Mouse (Mus musculus) G1E (cell line): ENCODE data around the gene Cacna2d2. TPM values are rescaled to one million over a fixed set of nuclear protein-coding genes. Genes with fewer than 3 reads are reported as not detected.
"Not testable (repeated sequence)": the region's sequence is repeated elsewhere in the genome, so short reads cannot be mapped to it uniquely, and the experiment has no call there.

ENCODE experiments used
- ATAC-seq: 2 replicates; pipeline ENCODE4 v1.8.0; 2016; ENCODE audit warnings: mild to moderate bottlenecking; ENCODE audit not compliant: insufficient number of reproducible peaks, poor library complexity, low FRiP score, severe bottlenecking; ENCODE audit errors: extremely low read depth
- DNase-seq: peaks from one replicate; pipeline ENCODE4 v3.0.0; 2012; ENCODE audit warnings: low spot score
- H3K27me3 ChIP-seq: 2 replicates; pipeline ENCODE4 v1.6.1; 2012; ENCODE audit warnings: mild to moderate bottlenecking, low read length, inconsistent platforms; ENCODE audit not compliant: insufficient read depth
- H3K36me3 ChIP-seq: replicated peaks from 2 replicates; pipeline ENCODE3; 2012; ENCODE audit warnings: mild to moderate bottlenecking, inconsistent platforms
- H3K4me1 ChIP-seq: 2 replicates; pipeline ENCODE4 v1.6.1; 2012; ENCODE audit warnings: low read depth, low read length, inconsistent platforms, mixed read lengths; ENCODE audit not compliant: insufficient read depth
- H3K4me3 ChIP-seq: 2 replicates; pipeline ENCODE4 v1.5.1; 2012; ENCODE audit warnings: low read depth, mild to moderate bottlenecking, inconsistent platforms, low read length, moderate library complexity, mixed read lengths
- H3K9me3 ChIP-seq: replicated peaks from 2 replicates; pipeline ENCODE4 v1.6.1; 2012; ENCODE audit warnings: inconsistent platforms
- CTCF ChIP-seq: IDR thresholded peaks from 2 replicates; pipeline ENCODE4 v1.5.1; 2012; ENCODE audit warnings: low read depth, low read length, inconsistent platforms, mixed read lengths
- GATA1 ChIP-seq: IDR thresholded peaks from 2 replicates; pipeline ENCODE4 v1.6.1; 2012; ENCODE audit warnings: borderline replicate concordance, low read length, inconsistent platforms, mixed read lengths
- GATA2 ChIP-seq: IDR thresholded peaks from 2 replicates; pipeline ENCODE4 v1.6.1; 2012; ENCODE audit warnings: low read depth, low read length, inconsistent platforms, borderline replicate concordance
- POLR2AphosphoS5 ChIP-seq: IDR thresholded peaks from 2 replicates; pipeline ENCODE4 v1.6.1; 2012; ENCODE audit warnings: low read depth, low read length, inconsistent platforms; ENCODE audit not compliant: insufficient replicate concordance
- TAL1 ChIP-seq: conservative IDR thresholded peaks from 2 replicates; pipeline ENCODE4 v1.6.1; 2012; ENCODE audit warnings: low read depth, low read length, inconsistent platforms, mixed read lengths
- polyA plus RNA-seq: library from polyadenylated mRNA; stranded (reverse); fragments of >175 nt; gene quantifications from 2 replicates; pipeline ENCODE4 v1.2.3, GENCODE M21; 2012
- total RNA-seq, 2 experiments: library from RNA; stranded (forward) in 1 of 2; stranded (reverse) in 1 of 2; fragments of 200-1000 nt in 1 of 2; fragments of >200 nt in 1 of 2; fragmentation: Nextera tagmentation in 1 of 2; gene quantifications; 2 replicates each; pipeline ENCODE4 v1.2.3; 2014 to 2017

Cacna2d2 gene
- total and polyA plus RNA-seq, 3 experiments: 0.05 to 0.09 TPM; not detected in 1

- Histone ChIP-seq H3K4me3 (peak overlapping the region; percentile 79), H3K36me3 (peaks cover 69% of the 10 kb centered on the region), H3K27me3 (no peaks in the 10 kb centered on the region), H3K9me3 (no peaks in the 10 kb centered on the region), H3K4me1 (peaks cover 94% of the 10 kb centered on the region)
- TF ChIP-seq GATA1: no peak
- no peak for TF ChIP-seq GATA2
- no peak for TF ChIP-seq POLR2AphosphoS5
- no peak for TF ChIP-seq CTCF
- TF ChIP-seq TAL1: no peak
- DNase-seq (peak; percentile 69), ATAC-seq (peak; percentile 55; the same call in 1 of the 2 replicates)
Observed at GRCm38 (mm10) chr9:107568331-107569261, 169.2 kb downstream of the Cacna2d2 start.

DNA sequence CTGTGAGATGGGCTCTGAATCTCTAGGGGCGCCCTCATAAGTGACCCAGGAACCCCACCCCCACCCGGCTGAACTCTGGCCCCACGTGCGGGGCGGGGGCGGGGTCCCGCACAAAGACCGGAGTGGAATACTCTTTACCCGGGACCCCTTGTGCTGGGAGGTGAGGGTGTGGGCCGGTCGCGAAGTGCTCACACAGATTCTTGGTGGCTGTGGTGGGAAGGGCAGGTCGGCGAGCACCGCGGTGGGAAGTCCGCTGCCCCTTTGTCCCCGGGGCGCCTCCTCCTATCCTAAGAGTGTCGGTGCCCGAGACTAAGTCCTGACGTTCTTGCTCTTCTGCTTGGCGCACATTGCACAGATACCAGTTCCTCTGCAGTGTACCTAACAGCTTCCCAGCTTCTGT is 169.9 kb downstream of the Cacna2d2 start:
- DNase-seq (no peak), ATAC-seq (no peak)
- peaks cover 87% of the 10 kb centered on the region for H3K4me1 ChIP-seq
- H3K36me3 ChIP-seq: peaks cover 65% of the 10 kb centered on the region
- H3K9me3 ChIP-seq: no peaks in the 10 kb centered on the region
- H3K4me3 ChIP-seq: peak overlapping the region; percentile 79
- H3K27me3 ChIP-seq: no peaks in the 10 kb centered on the region
- TF ChIP-seq GATA1: no peak
- TF ChIP-seq GATA2: no peak
- TF ChIP-seq TAL1: no peak
- no peak for TF ChIP-seq POLR2AphosphoS5
- no peak for TF ChIP-seq CTCF

DNA sequence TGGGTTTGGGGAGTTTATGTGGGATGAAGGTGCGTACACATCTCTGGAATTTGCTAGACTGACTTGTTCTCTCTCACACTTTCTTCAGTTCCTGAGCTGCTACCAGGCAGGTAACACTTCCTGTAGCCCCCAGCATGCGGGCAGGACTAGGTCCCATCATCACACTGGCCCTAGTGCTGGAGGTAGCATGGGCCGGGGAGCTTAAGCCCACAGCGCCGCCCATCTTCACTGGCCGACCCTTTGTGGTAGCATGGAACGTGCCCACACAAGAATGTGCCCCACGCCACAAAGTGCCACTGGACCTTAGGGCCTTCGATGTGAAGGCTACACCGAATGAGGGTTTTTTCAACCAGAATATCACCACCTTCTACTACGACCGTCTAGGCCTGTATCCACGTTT is 170.6 kb downstream of the Cacna2d2 start:
- no peak for TF ChIP-seq CTCF
- TF ChIP-seq TAL1: no peak
- TF ChIP-seq POLR2AphosphoS5: no peak
- DNase-seq: no peak
- ATAC-seq: no peak
- Histone ChIP-seq H3K27me3 (no peaks in the 10 kb centered on the region), H3K4me1 (peaks cover 83% of the 10 kb centered on the region), H3K9me3 (no peaks in the 10 kb centered on the region), H3K4me3 (peak overlapping the region; percentile 79), H3K36me3 (peaks cover 58% of the 10 kb centered on the region)

DNA sequence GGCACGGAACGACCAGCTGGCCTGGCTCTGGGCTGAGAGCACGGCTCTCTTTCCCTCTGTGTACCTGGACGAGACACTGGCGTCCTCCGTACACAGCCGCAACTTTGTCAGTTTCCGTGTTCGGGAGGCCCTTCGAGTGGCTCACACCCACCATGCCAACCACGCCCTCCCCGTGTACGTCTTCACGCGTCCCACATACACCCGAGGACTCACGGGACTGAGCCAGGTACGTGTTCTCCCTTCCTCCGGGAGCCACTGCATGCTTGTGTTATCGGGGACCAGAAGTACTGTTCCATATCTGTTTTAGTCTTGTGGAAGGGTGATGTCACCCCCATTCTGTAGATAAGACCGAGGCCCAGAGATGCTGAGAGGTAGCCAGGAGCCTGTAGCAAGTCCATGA is 171.4 kb downstream of the Cacna2d2 start:
- H3K4me1 ChIP-seq: peaks cover 82% of the 10 kb centered on the region
- H3K4me3 ChIP-seq: peak overlapping the region; percentile 79; the same call in 1 of the 2 replicates
- ATAC-seq (no peak), DNase-seq (no peak)
- TF ChIP-seq POLR2AphosphoS5 (no peak), TAL1 (peak; percentile 47)
- H3K9me3 ChIP-seq: no peaks in the 10 kb centered on the region
- no peaks in the 10 kb centered on the region for H3K27me3 ChIP-seq
- peaks cover 52% of the 10 kb centered on the region for H3K36me3 ChIP-seq

DNA sequence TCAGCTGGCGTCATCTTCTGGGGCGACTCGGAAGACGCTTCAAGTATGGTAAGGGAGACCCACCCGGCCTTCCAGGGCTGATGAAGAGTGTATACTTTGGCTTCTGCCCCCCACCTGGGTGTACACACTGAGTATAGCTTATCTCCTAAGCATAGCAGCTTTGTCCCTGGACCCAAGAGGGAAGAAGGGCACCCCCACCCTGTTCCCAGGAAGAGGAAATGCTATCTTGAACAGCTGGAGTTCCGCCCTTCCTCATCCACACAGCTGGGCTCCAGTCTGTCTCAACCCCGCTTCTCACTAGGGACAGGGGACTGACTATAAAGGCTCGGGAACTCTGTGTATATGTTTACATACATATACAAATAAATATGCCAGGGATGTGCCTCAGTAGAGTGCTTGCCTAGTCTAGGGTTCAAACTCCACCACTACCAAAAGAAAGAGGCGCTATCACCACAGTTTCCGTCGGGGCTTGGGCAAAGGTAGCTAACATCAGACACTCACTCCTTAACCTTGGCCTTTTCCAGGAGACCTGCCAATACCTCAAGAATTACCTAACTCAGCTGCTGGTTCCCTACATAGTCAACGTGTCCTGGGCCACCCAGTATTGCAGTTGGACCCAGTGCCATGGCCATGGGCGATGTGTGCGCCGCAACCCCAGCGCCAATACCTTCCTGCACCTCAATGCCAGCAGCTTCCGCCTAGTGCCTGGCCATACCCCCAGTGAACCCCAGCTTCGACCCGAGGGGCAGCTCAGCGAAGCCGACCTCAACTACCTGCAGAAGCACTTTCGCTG is 172.3 kb downstream of the Cacna2d2 start:
- Histone ChIP-seq H3K9me3 (no peaks in the 10 kb centered on the region), H3K4me1 (peaks cover 83% of the 10 kb centered on the region), H3K4me3 (peak overlapping the region; percentile 79; the same call in 1 of the 2 replicates), H3K27me3 (no peaks in the 10 kb centered on the region), H3K36me3 (peaks cover 43% of the 10 kb centered on the region)
- TF ChIP-seq POLR2AphosphoS5: no peak
- no peak for DNase-seq
- ATAC-seq: no peak

- Histone ChIP-seq H3K4me3 (peak overlapping the region; percentile 7; the same call in 1 of the 2 replicates), H3K27me3 (no peaks in the 10 kb centered on the region), H3K4me1 (peaks cover 84% of the 10 kb centered on the region), H3K9me3 (no peaks in the 10 kb centered on the region), H3K36me3 (peaks cover 40% of the 10 kb centered on the region)
- no peak for TF ChIP-seq POLR2AphosphoS5
- TF ChIP-seq TAL1: no peak
- no peak for TF ChIP-seq CTCF
- TF ChIP-seq GATA1: no peak
- no peak for TF ChIP-seq GATA2
- DNase-seq (no peak), ATAC-seq (no peak)
Observed at GRCm38 (mm10) chr9:107572327-107572662, 172.9 kb downstream of the Cacna2d2 start.

GRCm38 (mm10) chr9:107573774-107574173 is 174.4 kb downstream of the Cacna2d2 start:
- Histone ChIP-seq H3K4me1 (peaks cover 81% of the 10 kb centered on the region), H3K36me3 (peaks cover 43% of the 10 kb centered on the region)
- not testable (repeated sequence) for DNase-seq, ATAC-seq, H3K27me3 ChIP-seq, H3K9me3 ChIP-seq, H3K4me3 ChIP-seq
